Mouse (Mus musculus) liver, adult 2 months (tissue): Measurements from ENCODE around the gene St6gal1. TPM values are rescaled to one million over a fixed set of nuclear protein-coding genes. Genes with fewer than 3 reads are reported as not detected.
A peak's percentile ranks its signal among the peaks of the same experiment; 100 is the strongest.

Experiments
- DNase-seq: peaks from one replicate; pipeline ENCODE4 v3.0.0-alpha.2; 2011; ENCODE audit warnings: low read depth, low spot score; ENCODE audit errors: extremely low read depth
- H3K27ac ChIP-seq: fragments of 200-500 bp; replicated peaks from 2 replicates; pipeline ENCODE4 v1.5.1; 2012; ENCODE audit warnings: low read depth, mild to moderate bottlenecking, control low read depth, inconsistent platforms, low read length; ENCODE audit not compliant: insufficient read depth
- H3K27me3 ChIP-seq: fragments of 200-500 bp; 2 replicates; pipeline ENCODE4 v1.6.1; 2012; ENCODE audit warnings: mild to moderate bottlenecking, moderate library complexity, low read length, inconsistent platforms; ENCODE audit not compliant: control insufficient read depth, insufficient read depth
- H3K36me3 ChIP-seq: fragments of 200-500 bp; 2 replicates; pipeline ENCODE4 v1.6.1; 2012; ENCODE audit warnings: low read length, inconsistent platforms; ENCODE audit not compliant: control insufficient read depth, insufficient read depth
- H3K4me1 ChIP-seq: fragments of 200-500 bp; 2 replicates; pipeline ENCODE4 v1.6.1; 2011; ENCODE audit warnings: low read length; ENCODE audit not compliant: control insufficient read depth, insufficient read depth
- H3K4me3 ChIP-seq: fragments of 200-500 bp; 2 replicates; pipeline ENCODE4 v1.5.1; 2011; ENCODE audit warnings: low read depth, mild to moderate bottlenecking, control low read depth, low read length, moderate library complexity; ENCODE audit not compliant: insufficient read depth
- H3K79me2 ChIP-seq: fragments of 200-500 bp; 2 replicates; pipeline ENCODE4 v1.6.1; 2012; ENCODE audit warnings: inconsistent platforms, mild to moderate bottlenecking, low read length, moderate library complexity; ENCODE audit not compliant: control insufficient read depth, insufficient read depth
- H3K9ac ChIP-seq: fragments of 200-500 bp; 2 replicates; pipeline ENCODE4 v1.6.1; 2012; ENCODE audit warnings: low read depth, mild to moderate bottlenecking, control low read depth, inconsistent platforms, low read length
- CTCF ChIP-seq: fragments of 200-500 bp; IDR thresholded peaks from 2 replicates; pipeline ENCODE4 v1.5.1; 2011; ENCODE audit warnings: low read depth, low read length, control low read depth
- POLR2A ChIP-seq: fragments of 200-500 bp; IDR thresholded peaks from 2 replicates; pipeline ENCODE4 v1.6.1; 2011; ENCODE audit warnings: low read length, control low read depth; ENCODE audit not compliant: insufficient read depth; ENCODE audit errors: extremely low read depth
- WGBS: fragments of 180-500 bp; shearing (Covaris S2); methylation state at CpG from one replicate; pipeline ENCODE4 v1.1.7; 2018; 5-methylcytosine and 5-hydroxymethylcytosine counted together
- polyA plus RNA-seq: library from polyadenylated mRNA; depleted of rRNA; stranded (reverse); fragments of >200 nt; gene quantifications from 2 replicates; pipeline ENCODE4 v1.2.3, GENCODE M21; 2012
- total RNA-seq: library from RNA; depleted of rRNA; stranded (reverse); fragments of >200 nt; gene quantifications from 2 replicates; pipeline ENCODE4 v1.2.3, GENCODE M21; 2014

The St6gal1 gene
- total and polyA plus RNA-seq, 2 experiments = 36.7 to 41.3 TPM

DNA sequence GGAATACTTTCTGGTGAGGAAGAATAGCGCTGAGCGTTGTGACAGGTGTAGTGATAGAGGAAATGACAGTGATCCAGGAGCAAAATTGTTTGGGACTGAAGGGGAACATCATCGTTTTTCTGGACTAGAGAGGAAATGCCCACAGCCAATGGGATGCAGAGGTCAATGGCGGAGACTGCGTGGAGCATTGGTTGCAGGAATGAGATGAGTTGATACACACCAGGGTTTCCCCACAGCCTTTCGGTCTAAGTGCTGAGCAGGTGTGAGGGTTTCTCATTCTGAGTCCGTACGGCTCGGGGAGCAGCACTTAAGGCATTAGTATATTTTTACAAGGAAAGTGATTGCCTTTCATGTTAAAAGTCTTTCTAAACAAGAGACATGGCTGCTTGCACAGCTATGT, 88.1 kb downstream of the St6gal1 start:
- Histone ChIP-seq H3K27me3 (no peaks in the 10 kb centered on the region), H3K4me3 (no peak overlapping the region), H3K36me3 (no peaks in the 10 kb centered on the region), H3K4me1 (peaks cover 2% of the 10 kb centered on the region), H3K79me2 (peaks cover 2% of the 10 kb centered on the region; the same call in 1 of the 2 replicates), H3K9ac (no peak overlapping the region), H3K27ac (no peak overlapping the region)
- no peak for TF ChIP-seq CTCF
- TF ChIP-seq POLR2A = no peak
- 97% methylated on average over 9 of the region's 9 CpGs for WGBS
- no peak for DNase-seq

DNA sequence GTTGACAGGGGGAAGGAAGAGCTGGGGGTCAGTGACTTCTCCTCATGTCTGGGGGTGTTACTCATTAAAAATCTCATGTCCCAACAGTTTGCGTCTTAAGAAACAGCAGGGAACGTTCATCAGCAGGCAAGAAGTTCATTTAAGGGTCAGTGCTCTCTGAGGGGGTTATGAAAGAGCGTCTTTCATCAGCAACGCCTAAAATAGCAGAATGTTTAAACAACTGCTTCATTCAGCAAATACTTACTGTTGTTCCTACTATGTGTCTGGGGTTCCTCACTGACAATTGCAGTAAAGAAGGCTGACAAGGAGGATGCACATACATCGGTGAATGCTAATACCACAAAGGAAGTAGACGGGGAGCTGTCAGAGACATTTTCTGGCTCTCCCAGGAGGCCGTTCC, 90.2 kb downstream of the St6gal1 start:
- peak; percentile 73 for DNase-seq
- Histone ChIP-seq H3K9ac (no peak overlapping the region), H3K4me3 (no peak overlapping the region), H3K4me1 (peaks cover 17% of the 10 kb centered on the region), H3K36me3 (no peaks in the 10 kb centered on the region), H3K27ac (peak overlapping the region; percentile 10; the same call in 1 of the 2 replicates), H3K27me3 (no peaks in the 10 kb centered on the region), H3K79me2 (peaks cover 2% of the 10 kb centered on the region; the same call in 1 of the 2 replicates)
- TF ChIP-seq POLR2A (no peak), CTCF (no peak)
- 29% methylated on average over 7 of the region's 7 CpGs for WGBS

DNA sequence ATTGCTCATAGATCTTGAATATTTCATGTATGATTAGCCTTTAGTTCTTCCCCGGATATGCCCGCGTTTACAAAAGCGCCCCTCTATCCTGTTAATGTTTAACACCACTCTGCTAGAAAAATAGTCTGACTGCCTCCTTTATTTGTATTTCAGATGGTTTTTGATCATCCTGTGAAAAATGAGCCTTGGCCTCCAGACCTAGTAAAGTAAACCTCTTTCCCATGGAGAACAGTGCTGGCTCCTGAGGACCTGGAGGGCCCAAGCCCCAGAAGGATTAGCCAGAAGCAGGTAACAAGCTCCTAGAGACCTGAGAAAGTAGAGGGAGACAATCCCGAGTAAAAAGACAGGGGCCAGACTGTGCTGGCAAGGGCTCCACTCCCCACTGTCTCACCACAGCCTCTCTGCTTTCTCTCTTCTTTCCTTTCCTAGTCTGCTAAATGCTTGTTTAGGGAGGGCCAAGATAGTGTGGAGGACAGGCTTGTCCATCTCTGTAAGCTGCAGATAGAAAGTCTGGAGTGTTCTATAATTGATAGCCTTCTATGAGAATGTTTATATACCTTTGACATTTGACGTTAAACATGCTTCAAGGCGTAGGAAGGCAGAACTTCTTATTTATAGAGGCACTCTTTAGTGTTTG, 93.0 kb downstream of the St6gal1 start:
- H3K36me3 ChIP-seq = peaks cover 10% of the 10 kb centered on the region; the same call in 1 of the 2 replicates
- peak overlapping the region; percentile 93 for H3K27ac ChIP-seq
- H3K27me3 ChIP-seq = no peaks in the 10 kb centered on the region
- peak; percentile 87 for DNase-seq
- peaks cover 6% of the 10 kb centered on the region; the same call in 1 of the 2 replicates for H3K79me2 ChIP-seq
- peak overlapping the region; percentile 54 for H3K9ac ChIP-seq
- WGBS = 17% methylated on average over 7 of the region's 7 CpGs
- H3K4me3 ChIP-seq = no peak overlapping the region; the same call in 1 of the 2 replicates
- TF ChIP-seq CTCF (no peak), POLR2A (no peak)
- H3K4me1 ChIP-seq = peaks cover 18% of the 10 kb centered on the region

DNA sequence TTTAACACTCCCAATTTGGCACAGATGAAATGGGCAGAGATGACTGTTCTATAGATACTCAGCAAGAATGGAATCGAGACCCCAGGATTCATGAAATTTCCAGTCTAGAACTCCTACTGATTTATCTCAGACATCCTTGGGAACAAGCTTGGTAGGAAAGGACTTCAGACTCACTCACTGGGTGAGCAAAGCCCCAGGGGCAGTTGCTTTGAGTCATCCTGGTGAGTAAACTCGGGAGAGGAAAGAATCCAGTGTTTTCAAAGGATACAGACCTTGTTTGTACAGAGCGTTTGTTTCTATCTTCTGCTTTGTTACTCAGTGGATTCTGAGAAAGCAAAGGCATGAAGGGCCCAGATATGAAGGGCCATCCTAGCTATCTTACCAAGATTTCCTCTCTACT, 95.5 kb downstream of the St6gal1 start:
- Histone ChIP-seq H3K36me3 (peaks cover 12% of the 10 kb centered on the region; the same call in 1 of the 2 replicates), H3K27ac (no peak overlapping the region), H3K4me3 (no peak overlapping the region), H3K27me3 (no peaks in the 10 kb centered on the region), H3K9ac (no peak overlapping the region), H3K4me1 (peaks cover 18% of the 10 kb centered on the region), H3K79me2 (peaks cover 6% of the 10 kb centered on the region; the same call in 1 of the 2 replicates)
- no peak for DNase-seq
- WGBS = 40% methylated on average over 3 of the region's 3 CpGs
- TF ChIP-seq POLR2A (no peak), CTCF (no peak)

DNA sequence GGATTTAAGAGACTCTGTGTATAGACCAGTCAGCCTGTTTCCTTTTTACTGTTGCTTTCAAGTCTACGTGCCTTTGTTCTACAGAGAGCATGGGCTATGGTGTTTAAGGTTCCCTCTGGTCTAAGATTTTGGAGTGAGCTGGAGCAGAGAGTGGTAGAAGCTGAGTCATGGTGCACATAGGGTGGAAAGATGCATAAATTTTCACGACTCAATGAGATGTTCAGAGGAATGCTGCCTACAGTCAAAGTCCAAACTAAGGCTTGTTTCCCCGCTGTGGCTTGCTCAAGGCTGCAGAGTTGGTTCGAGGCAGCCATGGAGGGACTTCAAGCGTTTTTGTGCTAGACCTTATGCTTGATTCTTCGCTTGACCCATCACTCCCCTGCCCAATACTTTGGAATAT, 96.0 kb downstream of the St6gal1 start:
- H3K9ac ChIP-seq = no peak overlapping the region
- no peaks in the 10 kb centered on the region for H3K27me3 ChIP-seq
- H3K27ac ChIP-seq = no peak overlapping the region
- WGBS = 76% methylated on average over 6 of the region's 6 CpGs
- TF ChIP-seq CTCF = no peak
- no peak for TF ChIP-seq POLR2A
- peaks cover 18% of the 10 kb centered on the region for H3K4me1 ChIP-seq
- H3K79me2 ChIP-seq = peaks cover 9% of the 10 kb centered on the region; the same call in 1 of the 2 replicates
- H3K36me3 ChIP-seq = peaks cover 12% of the 10 kb centered on the region; the same call in 1 of the 2 replicates
- DNase-seq = no peak
- no peak overlapping the region for H3K4me3 ChIP-seq

DNA sequence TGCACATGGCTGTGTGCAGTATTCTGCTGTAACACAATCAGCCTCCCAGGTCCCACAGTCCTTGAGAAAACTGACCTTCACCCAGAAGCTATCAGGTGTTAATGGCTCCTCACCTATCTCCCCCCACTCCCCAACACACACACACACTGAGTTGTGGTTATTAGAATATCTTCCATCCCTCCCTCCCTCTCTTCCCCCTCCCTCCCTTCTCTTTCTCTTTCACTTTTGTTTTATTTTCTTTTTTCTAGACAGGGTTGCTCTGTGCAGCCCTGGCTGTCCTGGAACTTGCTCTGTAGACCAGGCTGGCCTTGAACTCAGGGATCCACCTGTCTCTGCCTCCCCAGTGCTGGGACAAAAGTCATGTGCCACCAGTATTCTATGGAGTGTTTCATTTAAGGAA, 97.9 kb downstream of the St6gal1 start:
- H3K4me3 ChIP-seq = no peak overlapping the region
- peaks cover 9% of the 10 kb centered on the region; the same call in 1 of the 2 replicates for H3K79me2 ChIP-seq
- no peak overlapping the region for H3K27ac ChIP-seq
- no peaks in the 10 kb centered on the region for H3K27me3 ChIP-seq
- TF ChIP-seq POLR2A = no peak
- TF ChIP-seq CTCF = no peak
- no peak overlapping the region for H3K9ac ChIP-seq
- H3K4me1 ChIP-seq = peaks cover 23% of the 10 kb centered on the region
- DNase-seq = no peak
- H3K36me3 ChIP-seq = peaks cover 12% of the 10 kb centered on the region; the same call in 1 of the 2 replicates
